Mouse (Mus musculus): Measurements from ENCODE around the gene Dusp16. TPM values are rescaled to one million over a fixed set of nuclear protein-coding genes. Genes with fewer than 3 reads are reported as not detected.

Dusp16 gene
- polyA plus RNA-seq, 1 experiment, result 21.1 TPM

- Histone ChIP-seq H3K4me3 (replicated peaks; ENCODE audit: extremely low read depth, low read depth, low read length) (no peak overlapping the region), H3K4me1 (ENCODE audit: control insufficient read depth, insufficient read depth, low read length) (peaks cover 3% of the 10 kb centered on the region; the same call in 1 of the 2 replicates)
- WGBS, result 39% methylated on average over 6 of the region's 6 CpGs
- no peak for TF ChIP-seq POLR2A (IDR thresholded peaks at IDR 0.05; ENCODE audit: borderline replicate concordance, extremely low read depth, low read depth, low read length)
- DNase-seq, result no peak
Observed at GRCm38 (mm10) chr6:134716168-134716587, 76.2 kb downstream of the Dusp16 start.

DNA sequence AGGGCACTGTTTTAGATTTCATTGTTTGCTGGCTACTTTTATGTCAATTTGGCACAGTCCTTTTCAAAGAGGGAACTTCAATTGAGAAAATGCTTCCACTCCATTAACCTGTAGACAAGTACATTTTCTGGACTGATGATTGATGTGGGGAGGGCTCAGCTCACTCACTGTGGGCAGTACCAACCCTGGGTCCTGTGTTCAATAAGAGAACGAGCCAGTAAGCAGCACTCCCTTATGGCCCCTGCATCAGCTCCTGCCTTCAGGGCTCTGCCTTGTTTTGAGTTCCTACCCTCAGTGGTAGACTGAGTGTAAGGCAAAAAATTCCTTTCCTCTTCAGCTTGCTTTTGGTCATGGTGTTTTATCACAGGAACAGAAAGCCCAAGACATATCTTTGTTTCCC is 78.5 kb downstream of the Dusp16 start:
- Histone ChIP-seq H3K4me1 (ENCODE audit: control insufficient read depth, insufficient read depth, low read length) (peaks cover 3% of the 10 kb centered on the region; the same call in 1 of the 2 replicates), H3K4me3 (replicated peaks; ENCODE audit: extremely low read depth, low read depth, low read length) (no peak overlapping the region)
- TF ChIP-seq POLR2A (IDR thresholded peaks at IDR 0.05; ENCODE audit: borderline replicate concordance, extremely low read depth, low read depth, low read length) (no peak), CTCF (IDR thresholded peaks at IDR 0.05; ENCODE audit: insufficient read depth, low read length) (no peak)
- no peak for DNase-seq
- WGBS, result 80% methylated on average over 1 of the region's 1 CpGs

DNA sequence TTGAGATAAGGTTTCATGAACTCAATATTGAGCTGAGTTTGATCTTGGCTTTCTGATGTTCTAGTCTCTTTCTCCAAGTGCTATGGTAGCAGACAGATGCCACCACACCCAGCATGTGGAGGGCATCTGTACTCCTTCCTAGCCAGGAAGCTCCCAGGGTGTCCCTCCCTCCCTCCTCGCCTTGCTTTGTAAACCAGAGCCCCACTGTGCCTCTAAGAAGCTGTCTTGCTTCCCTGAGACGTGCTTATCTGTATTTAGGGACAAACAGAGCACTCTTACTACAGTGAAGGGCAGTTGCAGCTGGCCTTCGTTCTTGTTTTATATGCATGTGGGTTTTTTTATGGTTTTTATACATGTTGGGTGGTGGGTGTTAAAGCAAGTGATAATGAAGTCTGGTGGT is 79.1 kb downstream of the Dusp16 start:
- peaks cover 3% of the 10 kb centered on the region; the same call in 1 of the 2 replicates for H3K4me1 ChIP-seq (ENCODE audit: control insufficient read depth, insufficient read depth, low read length)
- 48% methylated on average over 3 of the region's 3 CpGs for WGBS
- DNase-seq, result no peak
- TF ChIP-seq CTCF (IDR thresholded peaks at IDR 0.05; ENCODE audit: insufficient read depth, low read length) (no peak), POLR2A (IDR thresholded peaks at IDR 0.05; ENCODE audit: borderline replicate concordance, extremely low read depth, low read depth, low read length) (no peak)
- no peak overlapping the region for H3K4me3 ChIP-seq (replicated peaks; ENCODE audit: extremely low read depth, low read depth, low read length)

- no peak for TF ChIP-seq POLR2A (IDR thresholded peaks at IDR 0.05; ENCODE audit: borderline replicate concordance, extremely low read depth, low read depth, low read length)
- no peak for TF ChIP-seq CTCF (IDR thresholded peaks at IDR 0.05; ENCODE audit: insufficient read depth, low read length)
- Histone ChIP-seq H3K4me3 (replicated peaks; ENCODE audit: extremely low read depth, low read depth, low read length) (no peak overlapping the region), H3K4me1 (ENCODE audit: control insufficient read depth, insufficient read depth, low read length) (no peaks in the 10 kb centered on the region)
- 84% methylated on average over 15 of the region's 15 CpGs for WGBS
- no peak for DNase-seq
Observed at GRCm38 (mm10) chr6:134710020-134710419, 82.4 kb downstream of the Dusp16 start.

GRCm38 (mm10) chr6:134706467-134706866 is 86.0 kb downstream of the Dusp16 start:
- Histone ChIP-seq H3K4me1 (ENCODE audit: control insufficient read depth, insufficient read depth, low read length) (no peaks in the 10 kb centered on the region), H3K4me3 (replicated peaks; ENCODE audit: extremely low read depth, low read depth, low read length) (no peak overlapping the region)
- DNase-seq, result no peak
- no peak for TF ChIP-seq CTCF (IDR thresholded peaks at IDR 0.05; ENCODE audit: insufficient read depth, low read length)
- no peak for TF ChIP-seq POLR2A (IDR thresholded peaks at IDR 0.05; ENCODE audit: borderline replicate concordance, extremely low read depth, low read depth, low read length)
- 81% methylated on average over 4 of the region's 4 CpGs for WGBS

GRCm38 (mm10) chr6:134703053-134703690 is 89.3 kb downstream of the Dusp16 start:
- Histone ChIP-seq H3K4me3 (replicated peaks; ENCODE audit: extremely low read depth, low read depth, low read length) (no peak overlapping the region), H3K4me1 (ENCODE audit: control insufficient read depth, insufficient read depth, low read length) (peaks cover 10% of the 10 kb centered on the region)
- peak; percentile 33 for DNase-seq
- WGBS, result 74% methylated on average over 4 of the region's 4 CpGs
- TF ChIP-seq POLR2A (IDR thresholded peaks at IDR 0.05; ENCODE audit: borderline replicate concordance, extremely low read depth, low read depth, low read length) (no peak), CTCF (IDR thresholded peaks at IDR 0.05; ENCODE audit: insufficient read depth, low read length) (no peak)

- Histone ChIP-seq H3K4me3 (replicated peaks; ENCODE audit: extremely low read depth, low read depth, low read length) (no peak overlapping the region), H3K4me1 (ENCODE audit: control insufficient read depth, insufficient read depth, low read length) (peaks cover 10% of the 10 kb centered on the region)
- TF ChIP-seq CTCF (IDR thresholded peaks at IDR 0.05; ENCODE audit: insufficient read depth, low read length), result no peak
- DNase-seq, result no peak
- WGBS, result 89% methylated on average over 7 of the region's 7 CpGs
Observed at GRCm38 (mm10) chr6:134702184-134702583, 90.2 kb downstream of the Dusp16 start.

- no peak for TF ChIP-seq CTCF (IDR thresholded peaks at IDR 0.05; ENCODE audit: insufficient read depth, low read length)
- no peak for TF ChIP-seq POLR2A (IDR thresholded peaks at IDR 0.05; ENCODE audit: borderline replicate concordance, extremely low read depth, low read depth, low read length)
Observed at GRCm38 (mm10) chr6:134701211-134701602, 91.2 kb downstream of the Dusp16 start.

GRCm38 (mm10) chr6:134700451-134701210 is 91.8 kb downstream of the Dusp16 start:
- DNase-seq, result peak; percentile 78
- TF ChIP-seq CTCF (IDR thresholded peaks at IDR 0.05; ENCODE audit: insufficient read depth, low read length) (no peak), POLR2A (IDR thresholded peaks at IDR 0.05; ENCODE audit: borderline replicate concordance, extremely low read depth, low read depth, low read length) (peak; percentile 29; the same call in 1 of the 2 replicates)
- WGBS, result 32% methylated on average over 8 of the region's 8 CpGs
- H3K4me1 ChIP-seq (ENCODE audit: control insufficient read depth, insufficient read depth, low read length), result peaks cover 15% of the 10 kb centered on the region
- H3K4me3 ChIP-seq (replicated peaks; ENCODE audit: extremely low read depth, low read depth, low read length), result no peak overlapping the region

More at GRCm38 (mm10) chr6:134701211-134701602, 91.2 kb downstream of the Dusp16 start:
- H3K4me3 ChIP-seq (replicated peaks; ENCODE audit: extremely low read depth, low read depth, low read length), result no peak overlapping the region
- 66% methylated on average over 6 of the region's 6 CpGs for WGBS
- DNase-seq, result no peak
- H3K4me1 ChIP-seq (ENCODE audit: control insufficient read depth, insufficient read depth, low read length), result peaks cover 15% of the 10 kb centered on the region

GRCm38 (mm10) chr6:134698243-134698642 is 94.2 kb downstream of the Dusp16 start:
- H3K4me1 ChIP-seq (ENCODE audit: control insufficient read depth, insufficient read depth, low read length), result peaks cover 15% of the 10 kb centered on the region
- DNase-seq, result no peak
- TF ChIP-seq POLR2A (IDR thresholded peaks at IDR 0.05; ENCODE audit: borderline replicate concordance, extremely low read depth, low read depth, low read length) (no peak), CTCF (IDR thresholded peaks at IDR 0.05; ENCODE audit: insufficient read depth, low read length) (no peak)
- no peak overlapping the region for H3K4me3 ChIP-seq (replicated peaks; ENCODE audit: extremely low read depth, low read depth, low read length)
- 97% methylated on average over 5 of the region's 5 CpGs for WGBS

Data from lung, adult 2 months (tissue).